Mouse (Mus musculus) left cerebral cortex, postnatal 14 days (tissue): ENCODE data around the gene Zic2. TPM values are rescaled to one million over a fixed set of nuclear protein-coding genes. Genes with fewer than 3 reads are reported as not detected.
"Not testable (repeated sequence)": the region's sequence is repeated elsewhere in the genome, so short reads cannot be mapped to it uniquely, and the experiment has no call there.

Source experiments
- DNase-seq, 2 experiments: peaks; one replicate each; pipeline ENCODE4 v3.0.0; 2021 to 2022; ENCODE audit warnings: low spot score in 2 of 2, mixed read lengths in 1 of 2
- intact Hi-C: fragments of 180-260 bp; cut with DNase I; formaldehyde crosslinking; loops from one replicate; pipeline ENCODE4 v1.15.1; 2025
- total RNA-seq, 2 experiments: library from RNA; stranded (reverse); gene quantifications; 2 replicates each; pipeline ENCODE4 v1.2.3; 2021

Zic2 gene
- total RNA-seq, 2 experiments from 2014 or later = 20.1 to 22.1 TPM

DNA sequence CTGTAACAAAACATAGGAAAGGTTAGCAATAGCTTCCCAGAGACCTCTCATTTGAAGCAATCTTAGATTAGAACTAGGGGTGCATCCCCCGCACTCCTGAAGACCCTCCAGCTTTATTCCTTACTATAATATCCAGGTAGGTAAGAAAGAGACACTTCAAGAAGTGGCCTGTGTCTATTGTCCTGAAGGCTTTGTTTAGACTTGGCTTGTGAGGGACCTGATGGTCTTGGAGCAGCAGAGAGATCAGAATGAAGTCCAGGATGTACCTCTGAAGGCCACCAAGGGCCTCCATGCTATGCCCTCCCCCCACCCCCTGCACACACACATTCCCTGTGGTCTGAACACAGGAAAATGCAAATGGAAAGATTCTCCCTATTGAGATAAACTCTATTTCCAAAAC lies 15.5 kb upstream of the Zic2 start:
- DNase-seq = no peak
- intact Hi-C loops = no loop called here

GRCm38 (mm10) chr14:122460226-122460625 lies 15.0 kb upstream of the Zic2 start:
- intact Hi-C loops = no loop called here
- no peak for DNase-seq

GRCm38 (mm10) chr14:122461500-122461899 lies 13.7 kb upstream of the Zic2 start:
- intact Hi-C loops = no loop called here
- no peak for DNase-seq

GRCm38 (mm10) chr14:122461966-122462365 lies 13.3 kb upstream of the Zic2 start:
- DNase-seq = no peak
- intact Hi-C loops = no loop called here

DNA sequence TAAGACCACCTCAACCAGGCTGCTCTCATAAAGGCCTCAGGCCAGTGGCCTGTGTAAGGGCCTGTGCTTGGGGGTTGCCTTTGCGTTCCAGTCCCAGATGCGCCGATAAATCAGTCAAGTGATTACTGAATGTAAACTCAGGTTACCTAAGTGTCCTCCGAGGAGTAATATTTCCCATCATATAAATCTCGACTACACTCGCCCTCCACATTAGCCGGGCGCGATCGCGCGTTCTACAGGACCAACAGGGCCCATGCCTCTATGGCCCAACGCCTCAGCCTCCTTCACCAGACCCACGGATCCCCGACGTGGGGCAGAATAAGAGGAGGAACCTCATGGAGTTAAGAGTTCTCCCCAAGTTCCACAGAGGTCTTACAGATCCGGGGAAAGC lies 12.6 kb upstream of the Zic2 start:
- no peak for DNase-seq
- intact Hi-C loops = no loop called here

- DNase-seq = no peak
- intact Hi-C loops = no loop called here
Observed at GRCm38 (mm10) chr14:122463080-122463691, 12.0 kb upstream of the Zic2 start.

DNA sequence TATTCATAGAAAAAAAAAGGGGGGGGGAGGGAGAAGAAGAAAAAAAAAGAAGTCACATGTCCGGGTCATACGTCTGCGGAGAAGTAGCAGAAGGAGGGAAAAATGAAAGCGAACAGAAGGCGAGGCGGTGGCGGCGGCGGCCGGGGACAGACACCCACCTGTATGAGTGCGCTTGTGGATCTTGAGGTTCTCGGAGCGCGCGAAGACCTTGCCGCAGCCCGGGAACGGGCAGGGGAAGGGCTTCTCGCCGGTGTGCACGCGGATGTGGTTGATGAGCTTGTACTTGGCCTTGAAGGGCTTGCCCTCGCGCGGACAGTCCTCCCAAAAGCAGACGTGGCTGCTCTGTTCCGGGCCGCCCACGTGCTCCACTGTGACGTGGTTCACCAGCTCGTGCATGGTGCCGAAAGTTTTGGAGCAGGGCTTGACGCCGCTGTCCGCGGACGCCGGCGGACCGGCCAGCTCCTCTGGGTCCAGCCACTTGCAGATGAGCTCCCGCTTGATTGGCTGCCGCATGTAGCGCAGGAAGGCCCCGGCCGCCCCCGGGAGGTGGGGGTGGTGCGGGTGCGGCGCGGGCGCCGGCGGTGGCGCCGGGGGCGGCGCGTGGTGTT lies 11.4 kb upstream of the Zic2 start:
- DNase-seq = peak in 1 of 2 experiments; percentile 26
- intact Hi-C loops = not testable (repeated sequence)

DNA sequence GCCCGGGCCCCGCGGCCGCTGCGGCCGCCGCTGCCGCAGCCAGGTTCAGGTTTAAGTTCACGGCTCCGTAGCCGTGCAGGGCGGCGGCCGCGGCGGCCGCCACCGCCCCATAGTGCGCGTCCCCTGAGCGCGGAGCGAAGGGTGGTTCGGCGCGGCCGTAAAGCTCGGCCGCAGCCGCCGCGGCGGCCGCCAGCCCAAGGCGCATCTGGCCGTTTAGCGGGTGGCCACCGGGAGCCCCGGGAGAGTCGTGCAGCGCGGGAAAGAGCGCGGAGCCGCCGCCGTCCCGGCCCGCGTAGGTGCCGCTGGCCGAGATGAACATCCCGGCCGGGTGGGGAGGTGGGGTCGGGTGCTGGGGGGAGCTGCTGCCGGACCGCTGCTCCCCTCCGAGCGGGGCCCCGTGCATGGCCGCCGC lies 10.9 kb upstream of the Zic2 start:
- intact Hi-C loops = no loop called here
- DNase-seq = no peak

GRCm38 (mm10) chr14:122464763-122465741 lies 10.2 kb upstream of the Zic2 start, which contains the start of gene Zic5:
TSS of gene Zic5 (minus strand) at chr14:122465677.
- intact Hi-C loops = no loop called here
- DNase-seq = peak in 1 of 2 experiments; percentile 33

DNA sequence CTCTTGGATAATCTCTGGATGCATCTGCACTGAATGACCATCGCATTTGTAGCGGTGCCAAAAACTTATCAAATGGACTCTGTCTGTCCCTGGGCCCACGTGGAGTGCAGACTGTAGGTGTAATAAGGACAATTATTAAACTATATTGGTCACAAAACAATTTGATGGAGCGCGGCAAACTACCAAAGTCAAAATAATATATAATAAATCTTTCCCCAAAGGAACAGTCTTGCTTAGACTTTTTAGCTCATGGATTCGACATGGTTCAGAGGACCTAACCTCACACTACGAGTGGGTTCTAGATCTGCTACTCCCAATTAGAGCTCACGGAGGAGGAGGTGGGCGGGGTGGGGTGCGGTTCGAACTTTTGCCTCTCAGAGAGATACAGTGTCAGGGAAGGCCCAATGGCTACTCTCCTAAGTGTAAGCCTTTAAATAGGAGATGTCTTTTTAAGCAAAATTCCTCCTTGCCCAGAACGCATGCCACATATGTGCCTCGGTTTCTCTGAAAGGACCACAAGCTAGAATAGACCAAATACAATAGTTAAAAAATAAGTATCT lies 9.2 kb upstream of the Zic2 start:
- DNase-seq = no peak
- intact Hi-C loops = no loop called here

DNA sequence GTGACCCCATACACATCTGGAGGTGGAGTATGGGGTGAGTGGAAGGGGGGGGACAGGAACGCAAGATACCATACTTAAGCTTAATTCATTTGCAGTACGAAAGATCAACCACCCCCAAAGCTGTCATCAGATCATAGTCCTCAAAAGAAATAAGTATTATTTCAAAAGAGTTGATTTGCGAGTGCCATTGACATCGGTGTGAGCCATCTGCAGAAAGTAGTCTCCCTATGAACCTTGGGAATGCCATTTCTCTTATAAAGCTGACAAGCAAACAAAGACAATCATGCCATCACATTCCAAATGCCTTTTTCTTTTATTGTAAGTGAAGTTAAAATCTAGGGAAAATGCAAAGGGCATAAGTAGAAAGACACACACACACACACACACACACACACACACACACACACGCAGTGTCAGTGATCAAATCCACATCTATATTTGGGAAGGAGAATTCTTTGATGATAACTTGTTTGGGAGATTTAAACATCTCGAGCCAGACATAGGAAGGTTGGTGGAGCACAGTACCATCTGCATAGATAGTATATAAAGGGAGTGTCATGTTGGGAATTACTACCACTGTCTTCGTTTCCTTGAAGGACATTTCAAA lies 8.4 kb upstream of the Zic2 start:
- no peak for DNase-seq
- intact Hi-C loops = no loop called here

DNA sequence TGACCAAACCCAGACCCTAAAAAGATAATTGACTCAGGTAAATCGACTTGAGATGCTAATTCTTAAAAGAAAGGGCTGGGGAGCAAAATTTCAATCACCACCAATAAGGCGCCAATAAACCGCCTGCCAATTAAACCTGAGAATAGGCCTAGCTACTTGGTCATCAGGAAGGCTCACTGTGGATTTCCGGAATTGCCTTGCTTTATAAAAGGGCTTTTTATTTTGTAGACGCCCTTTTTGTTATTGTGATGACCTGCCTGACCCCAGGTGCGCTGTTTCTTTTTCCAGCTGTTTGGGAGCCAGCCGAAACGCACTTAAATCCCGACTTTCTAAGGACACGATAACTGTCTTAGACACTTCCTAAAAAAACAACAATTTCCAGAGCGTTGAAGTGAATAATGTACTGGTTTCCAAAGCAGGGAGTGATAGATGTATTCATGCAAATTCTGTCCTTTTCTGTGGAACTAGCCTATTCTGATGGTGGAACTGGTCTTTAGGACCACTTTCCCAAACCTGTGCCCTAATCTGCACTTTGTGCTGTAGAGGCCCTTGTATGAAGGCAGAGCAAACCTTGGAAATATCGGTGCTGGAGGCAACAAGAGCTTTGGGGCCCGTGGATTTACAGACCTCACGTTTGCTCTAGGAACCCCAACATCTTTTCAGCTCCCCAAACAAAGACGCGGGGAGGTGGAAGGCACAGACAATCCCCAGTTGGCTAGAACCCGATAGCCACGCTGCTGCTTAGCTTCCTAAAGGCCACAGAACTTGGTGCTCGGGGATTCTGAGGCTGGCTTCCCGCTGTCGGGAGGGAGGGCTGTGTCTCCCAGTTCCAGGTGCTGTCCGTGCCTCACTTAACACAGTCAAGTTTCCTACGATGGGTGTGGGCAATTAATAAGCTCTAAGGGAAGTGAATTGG lies 7.1 kb upstream of the Zic2 start:
- intact Hi-C loops = no loop called here
- no peak for DNase-seq

- no peak for DNase-seq
- intact Hi-C loops = no loop called here
Observed at GRCm38 (mm10) chr14:122468971-122469755, 6.1 kb upstream of the Zic2 start.

GRCm38 (mm10) chr14:122471449-122472085 lies 3.7 kb upstream of the Zic2 start:
- DNase-seq = no peak
- intact Hi-C loops = loop anchor here (5.0 kb wide), 1 partner anchor 94 kb away; no protein-coding TSS in a partner anchor

DNA sequence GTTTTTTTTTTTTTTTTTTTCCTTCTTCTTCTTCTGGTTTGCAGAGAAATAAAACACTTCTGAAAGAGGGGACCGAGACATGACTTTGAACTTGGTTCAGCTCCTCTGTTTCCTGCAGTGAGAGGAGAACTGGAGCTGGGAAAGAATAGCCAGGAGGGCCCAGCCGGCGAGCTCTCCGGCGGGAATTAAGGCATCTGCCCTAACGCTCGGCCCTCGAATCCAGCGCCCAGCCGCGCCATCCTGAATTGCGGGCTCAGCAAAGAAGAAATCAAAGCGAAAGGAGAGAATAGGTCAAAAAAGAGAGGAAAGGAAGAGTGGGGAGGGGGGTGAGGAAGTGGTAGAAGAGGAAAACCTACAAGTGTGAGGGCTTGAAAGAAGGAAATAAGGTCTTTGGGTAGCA lies 3.1 kb upstream of the Zic2 start:
- no peak for DNase-seq
- intact Hi-C loops = loop anchor here (5.0 kb wide), 1 partner anchor 95 kb away; no protein-coding TSS in a partner anchor

- intact Hi-C loops = loop anchor here (5.0 kb wide), 1 partner anchor 95 kb away; no protein-coding TSS in a partner anchor
- DNase-seq = no peak
Observed at GRCm38 (mm10) chr14:122472647-122473046, 2.6 kb upstream of the Zic2 start.

GRCm38 (mm10) chr14:122473211-122473751 lies 2.0 kb upstream of the Zic2 start:
- intact Hi-C loops = loop anchor here (5.0 kb wide), 1 partner anchor 96 kb away; no protein-coding TSS in a partner anchor
- DNase-seq = no peak
